Mouse (Mus musculus): ENCODE data around the gene Hoxb4.

DNA sequence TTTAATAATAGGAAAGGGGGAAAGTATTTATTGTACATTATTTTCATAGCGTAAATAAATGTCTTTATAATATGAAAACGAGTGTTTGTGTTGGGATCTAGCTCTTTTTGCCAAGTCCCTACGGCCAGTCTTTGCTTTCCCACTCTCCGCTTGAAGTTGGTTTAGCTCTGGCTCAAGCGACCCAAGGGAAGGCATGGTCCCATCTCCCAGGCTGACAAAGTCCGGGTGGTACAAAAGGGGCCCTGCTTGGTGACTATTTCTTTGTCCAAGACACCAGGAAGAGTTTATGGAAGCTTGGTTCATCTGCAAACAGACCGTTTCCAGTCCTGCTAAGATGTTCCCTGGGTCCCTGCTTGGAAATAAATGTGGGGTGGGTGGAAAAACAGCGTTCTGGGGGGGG, 35.9 kb downstream of the Hoxb4 start:
- TF ChIP-seq CTCF (IDR thresholded peaks at IDR 0.05; ENCODE audit: borderline replicate concordance, extremely low read depth, insufficient read depth, insufficient read length) (no peak), POLR2A (IDR thresholded peaks at IDR 0.05; ENCODE audit: borderline replicate concordance, extremely low read depth, insufficient read depth, insufficient read length, poor library complexity, severe bottlenecking) (no peak)

Data from brain, embryonic 14.5 days (tissue).